Mouse (Mus musculus): Measurements from ENCODE around the gene 4930579F01Rik. TPM values are rescaled to one million over a fixed set of nuclear protein-coding genes. Genes with fewer than 3 reads are reported as not detected.

The 4930579F01Rik gene
- total and polyA plus RNA-seq, 3 experiments = not detected

GRCm38 (mm10) chr3:138114106-138114505 is 79.5 kb downstream of the 4930579F01Rik start:
- DNase-seq (ENCODE audit: extremely low read depth) = no peak
- TF ChIP-seq MAX (IDR thresholded peaks at IDR 0.05; ENCODE audit: low read length) = no peak
- no peak for TF ChIP-seq KAT2A (IDR thresholded peaks at IDR 0.05; ENCODE audit: insufficient replicate concordance, low read length)
- TF ChIP-seq ELF1 (IDR thresholded peaks at IDR 0.05; ENCODE audit: low read depth, low read length) = no peak
- no peak for TF ChIP-seq IRF4 (IDR thresholded peaks at IDR 0.05; ENCODE audit: low read depth, low read length)
- H3K4me1 ChIP-seq (ENCODE audit: control insufficient read depth in 1 of 2, insufficient read depth in 2 of 2) = peaks cover 3 to 13% of the 10 kb centered on the region in 2 experiments
- no peak overlapping the region for H3K27ac ChIP-seq (ENCODE audit: insufficient read depth, low read depth)
- dilution Hi-C loops (cut with MboI; ENCODE audit: extremely low pct_ligation_motif_present, extremely low pct_unique_long_range_greater_than_20kb, low sequenced_read_pairs) = no loop called here
- H3K79me2 ChIP-seq (replicated peaks; ENCODE audit: control insufficient read depth, extremely low read depth, insufficient read depth, poor library complexity, severe bottlenecking) = no peaks in the 10 kb centered on the region
- no peaks in the 10 kb centered on the region for H3K9me3 ChIP-seq (replicated peaks; ENCODE audit: low read length)
- in situ Hi-C loops (cut with MboI; ENCODE audit: low pct_ligation_motif_present, low pct_unique_long_range_greater_than_20kb, low sequenced_read_pairs) = no loop called here
- H3K4me2 ChIP-seq (ENCODE audit: insufficient read depth, low read depth, poor library complexity, severe bottlenecking) = no peak overlapping the region
- H3K4me3 ChIP-seq (replicated peaks in 1 of 3; ENCODE audit: low read depth in 2 of 3, low read length in 2 of 3, poor library complexity in 1 of 3) = no peak overlapping the region
- peaks cover 6 to 11% of the 10 kb centered on the region in 2 experiments for H3K36me3 ChIP-seq (replicated peaks in 1 of 2; ENCODE audit: control insufficient read depth in 1 of 2, insufficient read depth in 1 of 2, low read length in 1 of 2)
- no peaks in the 10 kb centered on the region for H3K27me3 ChIP-seq (replicated peaks)
- no peak overlapping the region for H3K9ac ChIP-seq (ENCODE audit: insufficient read depth, low read depth)

Other genes with a start within 250 kb of the 4930579F01Rik start
- 55.5 and 63.6 TPM in 2 replicates for gene Dapp1, start 212.3 kb downstream of the 4930579F01Rik start, total RNA-seq (2012; rRNA removed)
- 53.5 and 66.4 TPM in 2 replicates for gene Dapp1, start 212.3 kb downstream of the 4930579F01Rik start, total RNA-seq (2014; rRNA removed)
- 62.8 and 81.7 TPM in 2 replicates for gene Dapp1, start 212.3 kb downstream of the 4930579F01Rik start, polyA plus RNA-seq (2012; ENCODE audit: insufficient read length, low read depth)
- 1.3 and 2.0 TPM in 2 replicates for gene 1110002E22Rik, start 128.8 kb downstream of the 4930579F01Rik start, total RNA-seq (2012; rRNA removed)
- 0.43 and 0.66 TPM in 2 replicates for gene 1110002E22Rik, start 128.8 kb downstream of the 4930579F01Rik start, total RNA-seq (2014; rRNA removed)
- 2.3 and 2.6 TPM in 2 replicates for gene 1110002E22Rik, start 128.8 kb downstream of the 4930579F01Rik start, polyA plus RNA-seq (2012; ENCODE audit: insufficient read length, low read depth)
- 0.13 TPM in 1 of 2 replicates, not detected in the other for gene Gm5105, start 126.4 kb downstream of the 4930579F01Rik start, total RNA-seq (2012; rRNA removed)
- not detected in 2 replicates for gene Gm5105, start 126.4 kb downstream of the 4930579F01Rik start, total RNA-seq (2014; rRNA removed)
- not detected in 2 replicates for gene Gm5105, start 126.4 kb downstream of the 4930579F01Rik start, polyA plus RNA-seq (2012; ENCODE audit: insufficient read length, low read depth)
- 38.0 and 43.9 TPM in 2 replicates for gene Trmt10a, start 50.4 kb downstream of the 4930579F01Rik start, total RNA-seq (2012; rRNA removed)
- gene Trmt10a, start 50.4 kb downstream of the 4930579F01Rik start, total RNA-seq (2014; rRNA removed) = 31.6 and 33.1 TPM in 2 replicates
- gene Trmt10a, start 50.4 kb downstream of the 4930579F01Rik start, polyA plus RNA-seq (2012; ENCODE audit: insufficient read length, low read depth) = 65.7 and 90.4 TPM in 2 replicates
- gene Mttp, start 48.9 kb downstream of the 4930579F01Rik start, total RNA-seq (2012; rRNA removed) = 4.0 and 4.5 TPM in 2 replicates
- 6.2 and 6.3 TPM in 2 replicates for gene Mttp, start 48.9 kb downstream of the 4930579F01Rik start, total RNA-seq (2014; rRNA removed)
- gene Mttp, start 48.9 kb downstream of the 4930579F01Rik start, polyA plus RNA-seq (2012; ENCODE audit: insufficient read length, low read depth) = 5.9 and 6.0 TPM in 2 replicates
- gene Adh7, start 23.9 kb upstream of the 4930579F01Rik start, total RNA-seq (2012; rRNA removed) = not detected in 2 replicates
- not detected in 2 replicates for gene Adh7, start 23.9 kb upstream of the 4930579F01Rik start, total RNA-seq (2014; rRNA removed)
- gene Adh7, start 23.9 kb upstream of the 4930579F01Rik start, polyA plus RNA-seq (2012; ENCODE audit: insufficient read length, low read depth) = not detected in 2 replicates
- 0.13 TPM in 1 of 2 replicates, not detected in the other for gene Adh1, start 67.2 kb upstream of the 4930579F01Rik start, total RNA-seq (2012; rRNA removed)
- gene Adh1, start 67.2 kb upstream of the 4930579F01Rik start, total RNA-seq (2014; rRNA removed) = not detected in 2 replicates
- gene Adh1, start 67.2 kb upstream of the 4930579F01Rik start, polyA plus RNA-seq (2012; ENCODE audit: insufficient read length, low read depth) = not detected in 2 replicates
- not detected in 2 replicates for gene Adh6a, start 119.5 kb upstream of the 4930579F01Rik start, total RNA-seq (2012; rRNA removed)
- not detected in 2 replicates for gene Adh6a, start 119.5 kb upstream of the 4930579F01Rik start, total RNA-seq (2014; rRNA removed)
- gene Adh6a, start 119.5 kb upstream of the 4930579F01Rik start, polyA plus RNA-seq (2012; ENCODE audit: insufficient read length, low read depth) = not detected in 2 replicates
- gene Adh6b, start 147.9 kb upstream of the 4930579F01Rik start, total RNA-seq (2012; rRNA removed) = not detected in 2 replicates
- not detected in 2 replicates for gene Adh6b, start 147.9 kb upstream of the 4930579F01Rik start, total RNA-seq (2014; rRNA removed)
- gene Adh6b, start 147.9 kb upstream of the 4930579F01Rik start, polyA plus RNA-seq (2012; ENCODE audit: insufficient read length, low read depth) = not detected in 2 replicates
- gene Adh4, start 221.6 kb upstream of the 4930579F01Rik start, total RNA-seq (2012; rRNA removed) = 0.21 and 0.25 TPM in 2 replicates
- gene Adh4, start 221.6 kb upstream of the 4930579F01Rik start, total RNA-seq (2014; rRNA removed) = not detected in 2 replicates
- gene Adh4, start 221.6 kb upstream of the 4930579F01Rik start, polyA plus RNA-seq (2012; ENCODE audit: insufficient read length, low read depth) = not detected in 2 replicates
- 384 TPM in 2 replicates for gene Adh5, start 249.3 kb upstream of the 4930579F01Rik start, total RNA-seq (2012; rRNA removed)
- gene Adh5, start 249.3 kb upstream of the 4930579F01Rik start, total RNA-seq (2014; rRNA removed) = 468 and 489 TPM in 2 replicates
- 487 and 508 TPM in 2 replicates for gene Adh5, start 249.3 kb upstream of the 4930579F01Rik start, polyA plus RNA-seq (2012; ENCODE audit: insufficient read length, low read depth)